Mouse (Mus musculus) MEL (cell line): ENCODE measurements around the gene Ggact. TPM values are rescaled to one million over a fixed set of nuclear protein-coding genes. Genes with fewer than 3 reads are reported as not detected.

Source experiments
- DNase-seq: peaks from one replicate; pipeline ENCODE4 v3.0.0; 2011; ENCODE audit warnings: low read depth, low spot score
- H3K27ac ChIP-seq: 2 replicates; pipeline ENCODE4 v1.5.1; 2012; ENCODE audit warnings: low read depth, mild to moderate bottlenecking, control low read depth, low read length, moderate library complexity; ENCODE audit not compliant: control insufficient read depth
- H3K27me3 ChIP-seq, 2 experiments: fragments of 150-350 bp in 1 of 2; sonication (generic) in 1 of 2; 2 replicates each; pipeline ENCODE4 v1.6.1; 2012; ENCODE audit warnings: low read length in 2 of 2, mild to moderate bottlenecking in 2 of 2, improper control_type of control experiment in 1 of 2, moderate library complexity in 1 of 2; ENCODE audit not compliant: insufficient read depth in 2 of 2, control insufficient read depth in 1 of 2
- H3K36me3 ChIP-seq, 2 experiments: 2 replicates each; pipeline ENCODE4 v1.6.1; 2012 to 2014; ENCODE audit warnings: low read length in 2 of 2, improper control_type of control experiment in 1 of 2, inconsistent platforms in 1 of 2, mild to moderate bottlenecking in 1 of 2; ENCODE audit not compliant: insufficient read depth in 2 of 2, control insufficient read depth in 1 of 2
- H3K4me1 ChIP-seq, 2 experiments: fragments of 150-350 bp in 1 of 2; sonication (generic) in 1 of 2; 2 replicates each; pipeline ENCODE4 v1.6.1; 2012; ENCODE audit warnings: low read length in 2 of 2, improper control_type of control experiment in 1 of 2, mild to moderate bottlenecking in 1 of 2; ENCODE audit not compliant: insufficient read depth in 2 of 2, control insufficient read depth in 1 of 2
- H3K4me3 ChIP-seq, 2 experiments: fragments of 150-350 bp in 1 of 2; sonication (generic) in 1 of 2; 2 replicates each; pipeline ENCODE4 v1.5.1; 2012; ENCODE audit warnings: low read depth in 2 of 2, low read length in 2 of 2, mild to moderate bottlenecking in 2 of 2, moderate library complexity in 2 of 2, control low read depth in 1 of 2, improper control_type of control experiment in 1 of 2; ENCODE audit not compliant: control insufficient read depth in 1 of 2, insufficient read depth in 1 of 2
- H3K79me2 ChIP-seq: 2 replicates; pipeline ENCODE4 v1.6.1; 2012; ENCODE audit warnings: mild to moderate bottlenecking, low read length, moderate library complexity; ENCODE audit not compliant: control insufficient read depth, poor library complexity, insufficient read depth
- H3K9ac ChIP-seq: 2 replicates; pipeline ENCODE4 v1.6.1; 2012; ENCODE audit warnings: low read depth, mild to moderate bottlenecking, control low read depth, low read length, moderate library complexity; ENCODE audit not compliant: control insufficient read depth, poor library complexity, severe bottlenecking
- H3K9me3 ChIP-seq: fragments of 150-350 bp; sonication (generic); replicated peaks from 2 replicates; pipeline ENCODE4 v1.6.1; 2012; ENCODE audit warnings: mild to moderate bottlenecking, low read length, improper control_type of control experiment, moderate library complexity; ENCODE audit not compliant: insufficient read depth
- BHLHE40 ChIP-seq: IDR thresholded peaks from 2 replicates; pipeline ENCODE4 v1.6.1; 2012; ENCODE audit warnings: low read depth, mild to moderate bottlenecking, inconsistent platforms, low read length, improper control_type of control experiment, borderline replicate concordance
- CHD2 ChIP-seq: IDR thresholded peaks from 2 replicates; pipeline ENCODE4 v1.6.1; 2011; ENCODE audit warnings: low read length, improper control_type of control experiment
- CTCF ChIP-seq, 3 experiments: IDR thresholded peaks in 2 of 3; conservative IDR thresholded peaks in 1 of 3; 2 replicates each; pipeline ENCODE4 v1.5.1; 2011 to 2012; ENCODE audit warnings: low read length in 3 of 3, low read depth in 2 of 3, mild to moderate bottlenecking in 2 of 3, improper control_type of control experiment in 1 of 3, inconsistent platforms in 1 of 3, mixed read lengths in 1 of 3, moderate library complexity in 1 of 3; ENCODE audit not compliant: control insufficient read depth in 1 of 3, insufficient read depth in 1 of 3, poor library complexity in 1 of 3, severe bottlenecking in 1 of 3
- ELF1 ChIP-seq: IDR thresholded peaks from 2 replicates; pipeline ENCODE4 v1.6.1; 2014; ENCODE audit warnings: low read depth, mild to moderate bottlenecking, inconsistent platforms, low read length, improper control_type of control experiment, moderate library complexity
- EP300 ChIP-seq, 2 experiments: IDR thresholded peaks; 2 replicates each; pipeline ENCODE4 v1.6.1; 2011; ENCODE audit warnings: improper control_type of control experiment in 2 of 2, low read length in 2 of 2, low read depth in 1 of 2, mild to moderate bottlenecking in 1 of 2
- GABPA ChIP-seq: IDR thresholded peaks from 2 replicates; pipeline ENCODE4 v1.6.1; 2012; ENCODE audit warnings: low read depth, mild to moderate bottlenecking, inconsistent platforms, low read length, improper control_type of control experiment, moderate library complexity
- KAT2A ChIP-seq: conservative IDR thresholded peaks from 2 replicates; pipeline ENCODE4 v1.6.1; 2012; ENCODE audit warnings: low read depth, low read length, improper control_type of control experiment, inconsistent platforms
- MAFK ChIP-seq: IDR thresholded peaks from 2 replicates; pipeline ENCODE4 v1.6.1; 2011; ENCODE audit warnings: low read depth, mild to moderate bottlenecking, low read length, improper control_type of control experiment, borderline replicate concordance
- MAX ChIP-seq: IDR thresholded peaks from 2 replicates; pipeline ENCODE4 v1.6.1; 2011; ENCODE audit warnings: low read length, improper control_type of control experiment
- MYB ChIP-seq: IDR thresholded peaks from 2 replicates; pipeline ENCODE4 v1.6.1; 2011; ENCODE audit warnings: mild to moderate bottlenecking, low read depth, low read length, improper control_type of control experiment
- POLR2A ChIP-seq, 2 experiments: IDR thresholded peaks; 2 replicates each; pipeline ENCODE4 v1.6.1; 2011 to 2012; ENCODE audit warnings: low read length in 2 of 2, mild to moderate bottlenecking in 2 of 2, control low read depth in 1 of 2, improper control_type of control experiment in 1 of 2, low read depth in 1 of 2, moderate library complexity in 1 of 2; ENCODE audit not compliant: control insufficient read depth in 1 of 2, insufficient read depth in 1 of 2, poor library complexity in 1 of 2
- RAD21 ChIP-seq: IDR thresholded peaks from 2 replicates; pipeline ENCODE4 v1.6.1; 2011; ENCODE audit warnings: mild to moderate bottlenecking, low read depth, low read length, improper control_type of control experiment
- RCOR1 ChIP-seq: IDR thresholded peaks from 2 replicates; pipeline ENCODE4 v1.6.1; 2012; ENCODE audit warnings: low read depth, mild to moderate bottlenecking, inconsistent platforms, low read length, improper control_type of control experiment
- TAL1 ChIP-seq: IDR thresholded peaks from 2 replicates; pipeline ENCODE4 v1.6.1; 2012; ENCODE audit warnings: mild to moderate bottlenecking, inconsistent platforms, low read length, moderate library complexity, mixed read lengths
- TCF12 ChIP-seq: IDR thresholded peaks from 2 replicates; pipeline ENCODE4 v1.6.1; 2014; ENCODE audit warnings: low read depth, mild to moderate bottlenecking, inconsistent platforms, low read length, improper control_type of control experiment, moderate library complexity
- UBTF ChIP-seq: IDR thresholded peaks from 2 replicates; pipeline ENCODE4 v1.6.1; 2012; ENCODE audit warnings: low read depth, mild to moderate bottlenecking, inconsistent platforms, low read length, improper control_type of control experiment, moderate library complexity, borderline replicate concordance; ENCODE audit not compliant: insufficient read depth
- USF2 ChIP-seq, 2 experiments: IDR thresholded peaks; 2 replicates each; pipeline ENCODE4 v1.6.1; 2011 to 2012; ENCODE audit warnings: improper control_type of control experiment in 2 of 2, low read length in 2 of 2, borderline replicate concordance in 1 of 2, inconsistent platforms in 1 of 2, low read depth in 1 of 2, mild to moderate bottlenecking in 1 of 2; ENCODE audit not compliant: insufficient read depth in 1 of 2
- ZKSCAN1 ChIP-seq: IDR thresholded peaks from 2 replicates; pipeline ENCODE4 v1.6.1; 2012; ENCODE audit warnings: low read depth, mild to moderate bottlenecking, inconsistent platforms, low read length, improper control_type of control experiment, moderate library complexity
- ZMIZ1 ChIP-seq: IDR thresholded peaks from 2 replicates; pipeline ENCODE4 v1.6.1; 2012; ENCODE audit warnings: low read depth, mild to moderate bottlenecking, inconsistent platforms, low read length, improper control_type of control experiment, moderate library complexity
- ZNF384 ChIP-seq: IDR thresholded peaks from 2 replicates; pipeline ENCODE4 v1.6.1; 2012; ENCODE audit warnings: low read depth, mild to moderate bottlenecking, inconsistent platforms, low read length, improper control_type of control experiment
- polyA plus RNA-seq, 2 experiments: library from polyadenylated mRNA; stranded (reverse) in 1 of 2; unstranded in 1 of 2; fragments of >175 nt in 1 of 2; fragments of >200 nt in 1 of 2; gene quantifications; 2 replicates each; pipeline versions ENCODE4 v1.2.1 to v1.2.4; 2012; ENCODE audit warnings: low replicate concordance in 2 of 2, low read depth in 1 of 2; ENCODE audit not compliant: insufficient read length in 2 of 2, insufficient read depth in 1 of 2, missing spikeins in 1 of 2
- total RNA-seq: library from RNA; depleted of rRNA; stranded (reverse); fragments of 300-350 nt; gene quantifications from 2 replicates; pipeline ENCODE4 v1.2.3, GENCODE M21; 2012

Gene Ggact
- total and polyA plus RNA-seq, 3 experiments, result 54.0 to 64.8 TPM; not detected in 1

GRCm38 (mm10) chr14:122905007-122905406 lies 8.6 kb downstream of the Ggact start:
- TF ChIP-seq RAD21 (no peak), USF2 (IDR thresholded peaks at IDR 0.05; ENCODE audit: borderline replicate concordance in 1 of 2, insufficient read depth in 1 of 2, low read depth in 1 of 2, low read length in 2 of 2) (no peak), BHLHE40 (no peak), ELF1 (no peak), CTCF (IDR thresholded peaks at IDR 0.05 in 2 of 3, conservative IDR thresholded peaks at IDR 0.05 in 1 of 3; ENCODE audit: control insufficient read depth in 1 of 3, insufficient read depth in 1 of 3, low read depth in 2 of 3, low read length in 3 of 3, poor library complexity in 1 of 3, severe bottlenecking in 1 of 3) (no peak)
- H3K9ac ChIP-seq, result no peak overlapping the region
- DNase-seq, result no peak
- no peak overlapping the region for H3K27ac ChIP-seq
- peaks cover 2 to 6% of the 10 kb centered on the region in 2 experiments for H3K36me3 ChIP-seq
- peaks cover 9% of the 10 kb centered on the region; the same call in 1 of the 2 replicates for H3K79me2 ChIP-seq
- H3K4me1 ChIP-seq, result no peaks in the 10 kb centered on the region; a peak in 2 of 4 replicates
- H3K9me3 ChIP-seq, result no peaks in the 10 kb centered on the region
- H3K27me3 ChIP-seq, result no peaks in the 10 kb centered on the region
- H3K4me3 ChIP-seq, result no peak overlapping the region

DNA sequence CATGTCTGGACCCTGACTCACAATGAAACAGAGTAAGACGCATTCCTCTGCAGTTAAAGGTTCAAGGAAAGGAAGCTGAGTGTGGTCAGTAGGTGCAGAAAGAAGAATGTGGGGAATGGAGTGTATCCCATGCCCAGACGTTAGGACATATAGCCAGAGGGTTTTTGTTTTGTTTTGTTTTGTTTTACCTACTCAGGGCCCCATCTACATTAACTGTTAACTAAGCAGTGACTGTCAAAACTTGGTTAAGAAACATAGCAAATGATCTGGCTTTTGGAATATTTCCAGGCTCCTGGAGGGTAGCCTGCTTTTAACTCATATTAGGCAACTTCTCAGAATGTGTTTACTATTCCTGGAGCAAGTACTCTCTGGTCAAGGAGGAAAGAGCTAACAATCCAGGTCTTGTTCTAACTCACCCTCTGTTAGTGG lies 9.6 kb downstream of the Ggact start:
- no peaks in the 10 kb centered on the region for H3K9me3 ChIP-seq
- DNase-seq, result no peak
- H3K36me3 ChIP-seq, result peaks cover 2% of the 10 kb centered on the region in 2 experiments; a peak in 2 of 4 replicates
- no peak overlapping the region for H3K9ac ChIP-seq
- no peak overlapping the region for H3K4me3 ChIP-seq
- H3K27me3 ChIP-seq, result no peaks in the 10 kb centered on the region
- peaks cover 5% of the 10 kb centered on the region; the same call in 1 of the 2 replicates for H3K79me2 ChIP-seq
- TF ChIP-seq POLR2A (IDR thresholded peaks at IDR 0.05; ENCODE audit: control insufficient read depth in 1 of 2, insufficient read depth in 1 of 2, low read depth in 1 of 2, low read length in 2 of 2, poor library complexity in 1 of 2) (no peak), ZMIZ1 (no peak), TAL1 (no peak), TCF12 (no peak), MAX (no peak), ZNF384 (no peak), RCOR1 (no peak), CTCF (IDR thresholded peaks at IDR 0.05 in 2 of 3, conservative IDR thresholded peaks at IDR 0.05 in 1 of 3; ENCODE audit: control insufficient read depth in 1 of 3, insufficient read depth in 1 of 3, low read depth in 2 of 3, low read length in 3 of 3, poor library complexity in 1 of 3, severe bottlenecking in 1 of 3) (no peak), KAT2A (no peak), EP300 (IDR thresholded peaks at IDR 0.05; ENCODE audit: low read depth in 1 of 2, low read length in 2 of 2) (no peak), CHD2 (no peak), UBTF (no peak), GABPA (no peak), ZKSCAN1 (no peak), MAFK (no peak), USF2 (IDR thresholded peaks at IDR 0.05; ENCODE audit: borderline replicate concordance in 1 of 2, insufficient read depth in 1 of 2, low read depth in 1 of 2, low read length in 2 of 2) (no peak), MYB (no peak)
- H3K4me1 ChIP-seq, result no peaks in the 10 kb centered on the region; a peak in 1 of 4 replicates
- H3K27ac ChIP-seq, result no peak overlapping the region
